Mouse (Mus musculus) granulocyte monocyte progenitor cell, adult 5-6 weeks (primary cell): ENCODE results near the gene Pepd. TPM values are rescaled to one million over a fixed set of nuclear protein-coding genes. Genes with fewer than 3 reads are reported as not detected.

Source experiments
- ATAC-seq: replicated peaks from 2 replicates; pipeline ENCODE4 v1.8.0; 2016; ENCODE audit warnings: mild to moderate bottlenecking, moderate TSS enrichment, inconsistent platforms; ENCODE audit not compliant: poor library complexity, severe bottlenecking
- total RNA-seq, 2 experiments: library from RNA; stranded (forward) in 1 of 2; stranded (reverse) in 1 of 2; fragments of 200-712, 200-1000 nt in 1 of 2; fragments of >200 nt in 1 of 2; fragmentation: Nextera tagmentation in 1 of 2; gene quantifications; 2 replicates each; pipeline ENCODE4 v1.2.3; 2014 to 2017

The Pepd gene
- total RNA-seq, 2 experiments from 2014 or later = 33.0 to 36.1 TPM

DNA sequence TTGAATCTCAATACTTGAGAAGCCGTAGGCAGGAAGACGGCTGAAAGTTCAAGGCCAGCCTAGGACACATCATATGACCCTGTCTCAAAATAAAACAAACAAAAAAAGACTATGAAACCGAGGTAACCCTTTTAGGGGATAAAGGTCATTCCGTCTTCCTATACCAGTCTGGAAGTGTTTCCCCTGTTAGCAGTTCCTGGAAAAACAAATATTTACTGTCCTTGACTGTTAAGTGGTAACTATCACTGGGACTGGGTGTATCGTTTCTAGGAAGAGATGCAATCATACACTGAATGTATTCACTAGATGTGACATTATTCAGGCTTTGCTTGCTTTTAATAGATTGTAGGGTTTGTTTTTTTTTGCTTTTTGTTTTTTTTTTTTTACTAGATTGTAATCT lies 178.4 kb downstream of the Pepd start:
- no peak for ATAC-seq

Other genes with a start within 250 kb of the Pepd start
- not detected in 2 replicates for gene Chst8, start 99.7 kb upstream of the Pepd start, total RNA-seq (2014; fragmentation: Nextera tagmentation)
- not detected in 2 replicates for gene Chst8, start 99.7 kb upstream of the Pepd start, total RNA-seq (2017)
- gene Cebpg, start 144.2 kb downstream of the Pepd start, total RNA-seq (2014; fragmentation: Nextera tagmentation) = 21.3 TPM in 2 replicates
- 22.5 and 26.3 TPM in 2 replicates for gene Cebpg, start 144.2 kb downstream of the Pepd start, total RNA-seq (2017)
- gene Cebpa, start 206.9 kb downstream of the Pepd start, total RNA-seq (2014; fragmentation: Nextera tagmentation) = 89.6 and 92.8 TPM in 2 replicates
- 33.3 and 45.1 TPM in 2 replicates for gene Cebpa, start 206.9 kb downstream of the Pepd start, total RNA-seq (2017)